Mouse (Mus musculus) lung, postnatal 0 days (tissue): ENCODE results near the gene Ctnna2.

Source experiments
- CTCF ChIP-seq: IDR thresholded peaks from 2 replicates; pipeline ENCODE4 v1.5.1; 2016; ENCODE audit warnings: antibody characterized with exemption, mild to moderate bottlenecking
- EP300 ChIP-seq: IDR thresholded peaks from 2 replicates; pipeline ENCODE4 v1.6.1; 2016; ENCODE audit warnings: antibody characterized with exemption, mild to moderate bottlenecking, control low read depth

GRCm38 (mm10) chr6:77220776-77221175 lies 758.7 kb downstream of the Ctnna2 start:
- TF ChIP-seq CTCF (no peak), EP300 (no peak)
